In genomic region chr1:138385156-138385841, GRCm38 (mm10) we compare ENCODE assay signal across 9 mouse cellular contexts.
DNase-seq lines count a peak whose midpoint lies in the region; ATAC-seq lines count a peak whose summit lies in the region.
"Had no signal": no experiment of that assay in that cellular context is flagged by ENCODE, and none has a peak within 500 bp of the region (broad histone marks: within the 10 kb centered on the region; RNA-seq: fewer than 3 reads in every experiment).

No protein-coding gene starts in this region.

- peak overlapping the region; percentile 41 for H3K4me2 ChIP-seq in hindbrain, embryonic 15.5 days
- peak overlapping the region; percentile 53 for H3K4me2 ChIP-seq in neural tube, embryonic 12.5 days (replicated peaks)

- H3K36me3 ChIP-seq in hindbrain, embryonic 15.5 days: no peaks in the 10 kb centered on the region
- H3K36me3 ChIP-seq in neural tube, embryonic 12.5 days: no peaks in the 10 kb centered on the region

- no peak overlapping the region for H3K9ac ChIP-seq in hindbrain, embryonic 15.5 days
- no peak overlapping the region for H3K9ac ChIP-seq in neural tube, embryonic 12.5 days

- peak; percentile 23 to 43 for DNase-seq in kidney, postnatal 4 days
- no peak for DNase-seq in kidney, adult 9 months
- DNase-seq in embryo, embryonic 10.5 days (ENCODE audit: low spot score): peak; percentile 65
- DNase-seq in urinary bladder, adult 18-20 months (ENCODE audit: low spot score in 2 of 2): no peak
- no peak for DNase-seq in lung, adult 18-20 months
- DNase-seq in gastrocnemius, postnatal 4 days (ENCODE audit: low spot score in 2 of 2): no peak

- peak overlapping the region; percentile 28; the same call in 1 of the 2 replicates for H3K27ac ChIP-seq in hindbrain, embryonic 15.5 days (replicated peaks)
- no peak overlapping the region for H3K27ac ChIP-seq in neural tube, embryonic 12.5 days

- H3K9me3 ChIP-seq in hindbrain, embryonic 15.5 days: no peaks in the 10 kb centered on the region
- H3K9me3 ChIP-seq in neural tube, embryonic 12.5 days: no peaks in the 10 kb centered on the region

- no peak overlapping the region for H3K4me3 ChIP-seq in hindbrain, embryonic 15.5 days
- H3K4me3 ChIP-seq in neural tube, embryonic 12.5 days: no peak overlapping the region

- WGBS in hindbrain, embryonic 15.5 days: 21% methylated on average over 19 of the region's 19 CpGs
- WGBS in neural tube, embryonic 12.5 days: 5% methylated on average over 19 of the region's 19 CpGs

- H3K4me1 ChIP-seq in hindbrain, embryonic 15.5 days (replicated peaks): peaks cover 13% of the 10 kb centered on the region
- peaks cover 16% of the 10 kb centered on the region; the same call in 1 of the 2 replicates for H3K4me1 ChIP-seq in neural tube, embryonic 12.5 days

- ATAC-seq in hindbrain, embryonic 15.5 days (ENCODE audit: low FRiP score, low read depth): peak; percentile 87
- peak; percentile 97 for ATAC-seq in neural tube, embryonic 12.5 days (ENCODE audit: low FRiP score, low read depth)
- ATAC-seq: activated CD4-positive, CD25-positive, alpha-beta regulatory T cell, adult 4 months had no signal

- no peaks in the 10 kb centered on the region for H3K27me3 ChIP-seq in hindbrain, embryonic 15.5 days
- no peaks in the 10 kb centered on the region for H3K27me3 ChIP-seq in neural tube, embryonic 12.5 days (replicated peaks)

Comparison
In these comparisons a context has a peak if more than half of its experiments do, and no peak if none do; other contexts are left out.
1. DNase-seq: peak in kidney, postnatal 4 days (2 of 2) and embryo, embryonic 10.5 days (single experiment); none in kidney, adult 9 months (single experiment), urinary bladder, adult 18-20 months (0 of 2), lung, adult 18-20 months (0 of 2) and gastrocnemius, postnatal 4 days (0 of 2).